Mouse (Mus musculus) spleen, adult 2 months (tissue): Measurements from ENCODE around the gene Wipf2. TPM values are rescaled to one million over a fixed set of nuclear protein-coding genes. Genes with fewer than 3 reads are reported as not detected.
A peak's percentile ranks its signal among the peaks of the same experiment; 100 is the strongest.

Experiments used
- DNase-seq, 2 experiments: peaks; one replicate each; pipeline versions ENCODE4 v3.0.0 to v3.0.0-alpha.2; 2012 to 2021; ENCODE audit warnings: low spot score in 2 of 2, low read depth in 1 of 2
- H3K27ac ChIP-seq: fragments of 200-500 bp; 2 replicates; pipeline ENCODE4 v1.5.1; 2012; ENCODE audit warnings: low read length, inconsistent platforms; ENCODE audit not compliant: insufficient read depth
- H3K27me3 ChIP-seq: fragments of 200-500 bp; 2 replicates; pipeline ENCODE4 v1.6.1; 2012; ENCODE audit warnings: mild to moderate bottlenecking, moderate library complexity, low read length, inconsistent platforms; ENCODE audit not compliant: control insufficient read depth, insufficient read depth
- H3K36me3 ChIP-seq: fragments of 200-500 bp; 2 replicates; pipeline ENCODE4 v1.6.1; 2012; ENCODE audit warnings: mild to moderate bottlenecking, low read length, inconsistent platforms; ENCODE audit not compliant: control insufficient read depth, insufficient read depth
- H3K4me1 ChIP-seq: fragments of 200-500 bp; 2 replicates; pipeline ENCODE4 v1.6.1; 2011; ENCODE audit warnings: inconsistent platforms; ENCODE audit not compliant: control insufficient read depth, insufficient read depth, insufficient read length
- H3K4me3 ChIP-seq: fragments of 200-500 bp; 2 replicates; pipeline ENCODE4 v1.5.1; 2011; ENCODE audit warnings: mild to moderate bottlenecking, inconsistent platforms; ENCODE audit not compliant: insufficient read depth, insufficient read length; ENCODE audit errors: extremely low read depth
- CTCF ChIP-seq: fragments of 200-500 bp; IDR thresholded peaks from 2 replicates; pipeline ENCODE4 v1.5.1; 2011; ENCODE audit warnings: mild to moderate bottlenecking, inconsistent platforms; ENCODE audit not compliant: insufficient read depth, insufficient read length, insufficient replicate concordance; ENCODE audit errors: extremely low read depth
- POLR2A ChIP-seq: fragments of 200-500 bp; IDR thresholded peaks from 2 replicates; pipeline ENCODE4 v1.6.1; 2011; ENCODE audit warnings: low read depth, low read length, inconsistent platforms
- WGBS: fragments of 180-500 bp; shearing (Covaris S2); methylation state at CpG from one replicate; pipeline ENCODE4 v1.1.7; 2018; 5-methylcytosine and 5-hydroxymethylcytosine counted together
- polyA plus RNA-seq: library from polyadenylated mRNA; depleted of rRNA; stranded (reverse); fragments of >200 nt; gene quantifications from 2 replicates; pipeline ENCODE4 v1.2.3, GENCODE M21; 2012

Wipf2 gene
- polyA plus RNA-seq, 1 experiment: 8.0 TPM

- Histone ChIP-seq H3K4me1 (no peaks in the 10 kb centered on the region), H3K4me3 (no peak overlapping the region), H3K27me3 (no peaks in the 10 kb centered on the region), H3K27ac (no peak overlapping the region), H3K36me3 (peaks cover 56% of the 10 kb centered on the region)
- 80% methylated on average over 5 of the region's 5 CpGs for WGBS
- no peak for TF ChIP-seq POLR2A
- TF ChIP-seq CTCF: no peak
- no peak for DNase-seq
Measured at GRCm38 (mm10) chr11:98889977-98890376, 26.5 kb downstream of the Wipf2 start.

DNA sequence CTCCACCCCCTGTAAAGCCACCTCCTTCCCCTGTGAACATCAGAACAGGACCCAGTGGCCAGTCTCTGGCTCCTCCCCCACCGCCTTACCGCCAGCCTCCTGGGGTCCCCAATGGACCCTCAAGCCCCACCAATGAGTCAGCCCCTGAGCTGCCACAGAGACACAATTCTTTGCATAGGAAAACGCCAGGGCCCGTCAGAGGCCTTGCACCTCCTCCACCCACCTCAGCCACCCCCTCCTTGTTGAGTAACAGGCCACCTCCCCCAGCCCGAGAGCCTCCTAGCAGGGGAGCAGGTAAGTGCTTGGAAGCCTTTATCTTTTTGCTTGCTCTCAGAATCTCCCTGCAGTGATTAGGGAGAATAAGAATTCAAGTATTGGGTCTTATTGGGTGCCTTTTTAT, 29.0 kb downstream of the Wipf2 start:
- WGBS: 94% methylated on average over 5 of the region's 5 CpGs
- no peaks in the 10 kb centered on the region for H3K27me3 ChIP-seq
- H3K4me1 ChIP-seq: no peaks in the 10 kb centered on the region
- H3K4me3 ChIP-seq: no peak overlapping the region
- H3K27ac ChIP-seq: no peak overlapping the region
- DNase-seq: no peak
- TF ChIP-seq POLR2A (no peak), CTCF (no peak)
- H3K36me3 ChIP-seq: peaks cover 52% of the 10 kb centered on the region

GRCm38 (mm10) chr11:98900529-98901125, 37.2 kb downstream of the Wipf2 start:
- peaks cover 34% of the 10 kb centered on the region for H3K36me3 ChIP-seq
- DNase-seq: no peak
- peaks cover 2% of the 10 kb centered on the region; the same call in 1 of the 2 replicates for H3K4me1 ChIP-seq
- H3K27me3 ChIP-seq: no peaks in the 10 kb centered on the region
- 21% methylated on average over 12 of the region's 12 CpGs for WGBS
- H3K27ac ChIP-seq: peak overlapping the region; percentile 49
- no peak for TF ChIP-seq CTCF
- TF ChIP-seq POLR2A: no peak
- no peak overlapping the region for H3K4me3 ChIP-seq

- H3K4me3 ChIP-seq: no peak overlapping the region
- peaks cover 22% of the 10 kb centered on the region for H3K36me3 ChIP-seq
- H3K27me3 ChIP-seq: no peaks in the 10 kb centered on the region
- H3K27ac ChIP-seq: no peak overlapping the region
- TF ChIP-seq CTCF (no peak), POLR2A (no peak)
- DNase-seq: no peak
- 92% methylated on average over 10 of the region's 10 CpGs for WGBS
- peaks cover 2% of the 10 kb centered on the region; the same call in 1 of the 2 replicates for H3K4me1 ChIP-seq
Measured at GRCm38 (mm10) chr11:98902621-98903245, 39.3 kb downstream of the Wipf2 start.

DNA sequence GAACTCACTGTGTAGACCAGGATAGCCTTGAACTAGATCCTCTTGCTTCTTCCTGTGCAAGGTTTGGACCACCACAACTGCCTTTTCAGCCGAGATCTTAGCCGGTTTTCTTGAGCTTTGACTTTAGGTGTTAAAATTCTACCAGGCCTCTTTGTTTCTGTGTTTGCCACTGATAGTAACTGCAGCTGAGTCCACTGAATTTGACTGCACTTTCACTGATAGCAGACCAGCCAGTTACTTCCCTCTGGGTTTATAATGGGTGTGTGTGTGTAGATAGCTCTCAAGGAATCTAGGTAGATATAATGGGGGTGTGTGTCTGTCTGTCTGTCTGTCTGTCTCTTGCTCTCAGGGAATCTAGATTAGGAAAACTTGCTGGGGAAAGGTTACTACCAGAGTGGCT, 41.1 kb downstream of the Wipf2 start:
- no peak overlapping the region for H3K27ac ChIP-seq
- WGBS: 78% methylated on average over 2 of the region's 2 CpGs
- no peak overlapping the region for H3K4me3 ChIP-seq
- H3K36me3 ChIP-seq: peaks cover 13% of the 10 kb centered on the region
- H3K4me1 ChIP-seq: peaks cover 6% of the 10 kb centered on the region
- no peaks in the 10 kb centered on the region for H3K27me3 ChIP-seq
- no peak for TF ChIP-seq CTCF
- TF ChIP-seq POLR2A: no peak
- DNase-seq: no peak

DNA sequence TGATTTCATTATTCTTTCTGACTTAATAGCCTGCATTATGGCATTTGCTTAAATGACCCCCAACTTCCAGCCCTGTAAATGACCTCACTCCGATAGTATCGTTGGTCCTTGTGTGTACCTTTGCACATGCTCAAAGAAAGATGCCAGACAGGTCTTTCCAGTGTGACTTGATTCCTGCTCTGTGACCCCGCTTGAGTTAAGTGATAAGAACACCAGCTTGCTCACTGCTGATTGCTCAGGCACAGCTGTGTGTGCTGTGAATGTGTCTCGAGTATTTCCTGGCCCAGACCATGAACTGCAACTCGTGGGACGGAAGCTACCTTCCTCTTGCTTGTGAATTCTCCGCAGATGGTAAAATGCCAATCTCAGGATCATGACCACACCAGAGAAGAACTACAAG, 41.6 kb downstream of the Wipf2 start:
- no peak overlapping the region for H3K27ac ChIP-seq
- 61% methylated on average over 7 of the region's 7 CpGs for WGBS
- no peak overlapping the region for H3K4me3 ChIP-seq
- DNase-seq: no peak
- H3K27me3 ChIP-seq: no peaks in the 10 kb centered on the region
- H3K36me3 ChIP-seq: peaks cover 9% of the 10 kb centered on the region; the same call in 1 of the 2 replicates
- H3K4me1 ChIP-seq: peaks cover 6% of the 10 kb centered on the region
- no peak for TF ChIP-seq POLR2A
- no peak for TF ChIP-seq CTCF

DNA sequence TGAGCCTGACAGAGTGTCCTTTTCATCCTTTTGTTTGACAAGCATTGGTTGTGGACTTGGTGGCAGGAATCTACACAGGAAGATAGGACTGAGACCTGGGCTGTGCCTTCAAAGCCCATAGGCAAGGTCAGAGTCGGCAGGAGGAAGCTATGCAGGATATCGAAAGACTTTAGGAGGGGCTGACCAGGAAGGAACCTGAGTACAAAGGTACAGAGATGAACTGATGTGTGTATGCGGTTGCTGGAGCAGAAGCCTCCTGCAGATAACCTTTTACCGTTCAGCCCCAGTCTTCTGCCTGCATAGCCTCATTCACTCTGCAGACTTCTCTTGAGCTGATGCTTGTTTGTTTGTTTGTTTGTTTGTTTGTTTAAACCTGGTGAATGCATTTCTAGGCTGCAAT, 42.1 kb downstream of the Wipf2 start:
- H3K36me3 ChIP-seq: peaks cover 9% of the 10 kb centered on the region; the same call in 1 of the 2 replicates
- peaks cover 3% of the 10 kb centered on the region for H3K4me1 ChIP-seq
- no peaks in the 10 kb centered on the region for H3K27me3 ChIP-seq
- TF ChIP-seq POLR2A: no peak
- no peak for TF ChIP-seq CTCF
- 61% methylated on average over 4 of the region's 4 CpGs for WGBS
- no peak overlapping the region for H3K4me3 ChIP-seq
- H3K27ac ChIP-seq: no peak overlapping the region
- DNase-seq: no peak
